Mouse (Mus musculus) liver, embryonic 14.5 days (tissue): Measurements from ENCODE around the gene Btbd9. TPM values are rescaled to one million over a fixed set of nuclear protein-coding genes. Genes with fewer than 3 reads are reported as not detected.

Source experiments
- ATAC-seq: fragments of 200-750 bp; cut with Nextera tagmentation; 2 replicates; pipeline ENCODE4 v1.8.0; 2017; ENCODE audit warnings: moderate number of reproducible peaks, mild to moderate bottlenecking, moderate library complexity; ENCODE audit not compliant: insufficient read depth
- DNase-seq, 3 experiments: peaks; one replicate each; pipeline ENCODE4 v3.0.0-alpha.2; 2012 to 2013; ENCODE audit warnings: low read depth in 3 of 3, low spot score in 3 of 3
- H3K27ac ChIP-seq: fragments of 300-500 bp; sonication (generic); 2 replicates; pipeline ENCODE4 v1.5.1; 2014; ENCODE audit warnings: moderate library complexity, mild to moderate bottlenecking, control low read depth, inconsistent platforms
- H3K27me3 ChIP-seq: fragments of 300-500 bp; sonication (generic); 2 replicates; pipeline ENCODE4 v1.6.1; 2014; ENCODE audit warnings: mild to moderate bottlenecking, low read length, moderate library complexity; ENCODE audit not compliant: control insufficient read depth, insufficient read depth
- H3K36me3 ChIP-seq: fragments of 300-500 bp; sonication (generic); replicated peaks from 2 replicates; pipeline ENCODE4 v1.6.1; 2014; ENCODE audit warnings: low read depth; ENCODE audit not compliant: control insufficient read depth, insufficient read depth
- H3K4me1 ChIP-seq, 2 experiments: fragments of 200-500 bp in 1 of 2; fragments of 300-500 bp in 1 of 2; sonication (generic) in 1 of 2; replicated peaks; 2 replicates each; pipeline ENCODE4 v1.6.1; 2012 to 2014; ENCODE audit warnings: antibody characterized with exemption in 1 of 2, inconsistent platforms in 1 of 2, low read length in 1 of 2; ENCODE audit not compliant: control insufficient read depth in 2 of 2, insufficient read depth in 2 of 2
- H3K4me2 ChIP-seq: fragments of 300-500 bp; sonication (generic); 2 replicates; pipeline ENCODE4 v1.6.1; 2014; ENCODE audit warnings: low read depth, mild to moderate bottlenecking, control low read depth, moderate library complexity
- H3K4me3 ChIP-seq, 2 experiments: fragments of 200-500 bp in 1 of 2; fragments of 300-500 bp in 1 of 2; sonication (generic) in 1 of 2; 2 replicates each; pipeline ENCODE4 v1.5.1; 2012 to 2014; ENCODE audit warnings: low read depth in 2 of 2, low read length in 2 of 2, mild to moderate bottlenecking in 2 of 2, control low read depth in 1 of 2, inconsistent platforms in 1 of 2, moderate library complexity in 1 of 2; ENCODE audit not compliant: insufficient read depth in 1 of 2
- H3K9ac ChIP-seq: fragments of 300-500 bp; sonication (generic); replicated peaks from 2 replicates; pipeline ENCODE4 v1.6.1; 2014; ENCODE audit warnings: mild to moderate bottlenecking, control low read depth, moderate library complexity
- H3K9me3 ChIP-seq: fragments of 300-500 bp; sonication (generic); 2 replicates; pipeline ENCODE4 v1.6.1; 2016; ENCODE audit warnings: low read length, mixed read lengths; ENCODE audit not compliant: control insufficient read depth
- CTCF ChIP-seq: IDR thresholded peaks from 2 replicates; pipeline ENCODE4 v1.5.1; 2016; ENCODE audit warnings: antibody characterized with exemption, low read depth, control low read depth
- EP300 ChIP-seq: IDR thresholded peaks from 2 replicates; pipeline ENCODE4 v1.6.1; 2016; ENCODE audit warnings: antibody characterized with exemption, low read depth
- WGBS: fragments of 180-500 bp; shearing (Covaris S2); extraction: QIAGEN DNeasy Blood & Tissue Kit; methylation state at CpG from one replicate; pipeline ENCODE4 v1.1.7; 2014; ENCODE audit not compliant: insufficient replicate concordance; 5-methylcytosine and 5-hydroxymethylcytosine counted together
- polyA plus RNA-seq, 2 experiments: library from polyadenylated mRNA; depleted of rRNA in 1 of 2; stranded (reverse) in 1 of 2; unstranded in 1 of 2; fragments of >200 nt; fragmentation: Nextera tagmentation in 1 of 2; extraction: Ambion mirVana in 1 of 2; gene quantifications; 2 replicates each; pipeline versions ENCODE4 v1.2.1 to v1.2.3; 2012 to 2014

The Btbd9 gene
- polyA plus RNA-seq, 2 experiments: 2.7 to 9.6 TPM

DNA sequence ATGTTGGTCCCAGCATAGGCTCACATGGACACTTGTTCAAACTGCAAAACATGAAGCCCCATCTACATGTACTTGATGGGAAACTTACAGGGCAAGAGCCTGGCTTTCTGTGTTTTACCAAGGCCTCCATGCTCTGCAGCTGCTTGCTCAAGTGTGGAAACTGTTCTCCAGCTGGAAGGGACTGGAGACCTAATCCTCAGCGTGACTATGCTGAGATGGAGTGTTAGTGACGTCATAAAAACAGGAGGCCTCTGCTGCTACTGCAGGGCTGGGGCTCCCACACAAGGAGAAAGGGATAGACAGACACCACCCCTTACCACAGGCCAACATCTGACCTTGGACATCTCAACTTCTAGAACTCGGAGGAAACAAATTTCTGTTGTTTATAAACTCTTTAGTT lies 5.3 kb downstream of the Btbd9 start:
- H3K27ac ChIP-seq: no peak overlapping the region
- TF ChIP-seq CTCF: no peak
- no peak overlapping the region for H3K4me2 ChIP-seq
- no peaks in the 10 kb centered on the region for H3K36me3 ChIP-seq
- peaks cover 4 to 24% of the 10 kb centered on the region in 2 experiments; a peak in 3 of 4 replicates for H3K4me1 ChIP-seq
- 48% methylated on average over 3 of the region's 3 CpGs for WGBS
- no peak for DNase-seq
- no peak for ATAC-seq
- no peaks in the 10 kb centered on the region for H3K9me3 ChIP-seq
- no peaks in the 10 kb centered on the region for H3K27me3 ChIP-seq
- H3K9ac ChIP-seq: no peak overlapping the region
- H3K4me3 ChIP-seq: no peak overlapping the region

DNA sequence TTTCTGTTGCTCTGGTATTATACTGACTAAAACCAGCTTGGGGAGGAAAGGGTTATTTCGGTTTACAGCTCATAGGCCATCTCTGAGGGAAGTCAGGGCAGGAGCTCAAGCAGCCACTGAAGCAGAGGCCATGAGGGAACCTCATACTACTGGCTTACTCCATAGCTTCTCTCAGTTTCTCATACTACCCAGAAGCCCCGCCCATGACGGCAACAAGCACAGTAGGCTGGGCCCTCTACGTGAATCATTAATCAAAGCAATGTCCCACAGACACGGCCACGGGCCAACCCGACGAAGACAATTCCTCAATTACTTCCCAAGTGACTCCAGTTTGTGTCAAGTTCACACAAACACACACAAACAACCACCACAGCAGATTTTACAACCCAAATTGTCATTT lies 6.1 kb downstream of the Btbd9 start:
- H3K4me2 ChIP-seq: no peak overlapping the region
- peaks cover 4 to 23% of the 10 kb centered on the region in 2 experiments; a peak in 3 of 4 replicates for H3K4me1 ChIP-seq
- H3K27ac ChIP-seq: no peak overlapping the region
- DNase-seq (no peak), ATAC-seq (no peak)
- no peaks in the 10 kb centered on the region for H3K27me3 ChIP-seq
- H3K9me3 ChIP-seq: no peaks in the 10 kb centered on the region
- H3K36me3 ChIP-seq: no peaks in the 10 kb centered on the region
- no peak overlapping the region for H3K4me3 ChIP-seq
- no peak for TF ChIP-seq CTCF
- no peak for TF ChIP-seq EP300
- no peak overlapping the region for H3K9ac ChIP-seq
- WGBS: 31% methylated on average over 8 of the region's 8 CpGs

DNA sequence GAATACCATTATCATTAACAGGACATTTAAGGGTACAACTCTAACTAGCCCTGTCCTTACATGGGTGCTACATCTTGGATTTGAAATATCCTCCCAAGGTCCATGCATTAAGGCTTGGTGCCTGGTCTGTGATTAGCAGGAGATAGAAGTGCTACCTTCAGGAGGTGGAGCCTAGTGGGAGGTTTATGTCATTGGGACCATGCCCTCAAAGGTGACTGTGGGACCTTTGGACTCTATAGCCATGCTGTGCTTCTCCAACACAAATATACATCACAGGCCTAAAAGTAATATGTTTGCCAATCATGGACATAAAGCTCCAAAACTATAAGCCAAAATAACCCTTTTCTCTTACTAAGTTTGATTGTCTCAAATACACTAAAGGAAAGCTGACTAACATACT lies 7.8 kb downstream of the Btbd9 start:
- TF ChIP-seq EP300 (no peak), CTCF (no peak)
- no peak for ATAC-seq
- no peak overlapping the region for H3K4me3 ChIP-seq
- no peak overlapping the region for H3K27ac ChIP-seq
- H3K27me3 ChIP-seq: no peaks in the 10 kb centered on the region
- H3K4me2 ChIP-seq: no peak overlapping the region
- H3K4me1 ChIP-seq: peaks cover 4 to 12% of the 10 kb centered on the region in 2 experiments; a peak in 3 of 4 replicates
- no peak for DNase-seq
- no peak overlapping the region for H3K9ac ChIP-seq
- no peaks in the 10 kb centered on the region for H3K9me3 ChIP-seq
- no peaks in the 10 kb centered on the region for H3K36me3 ChIP-seq

DNA sequence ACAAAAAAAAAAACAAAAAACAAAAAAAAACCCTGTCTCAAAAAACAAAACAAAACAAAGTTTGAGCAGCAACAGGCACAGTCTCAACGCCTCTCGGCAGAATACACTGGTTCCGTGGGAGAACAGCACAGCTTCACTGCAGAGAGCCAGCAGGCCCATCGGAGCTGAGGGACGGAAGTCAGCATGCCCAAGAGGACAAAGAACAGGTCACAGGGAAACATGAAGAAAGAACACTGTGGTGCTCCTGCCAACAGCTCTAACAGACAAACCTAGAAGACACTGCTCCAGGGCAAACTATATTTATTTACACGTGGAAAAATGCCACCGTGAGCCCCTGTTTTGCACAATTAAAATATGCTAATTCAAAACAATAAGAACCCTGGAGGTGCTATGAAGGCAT lies 11.3 kb downstream of the Btbd9 start:
- WGBS: 75% methylated on average over 7 of the region's 7 CpGs
- Histone ChIP-seq H3K4me3 (no peak overlapping the region), H3K27ac (no peak overlapping the region), H3K9ac (no peak overlapping the region), H3K4me2 (no peak overlapping the region), H3K4me1 (peaks cover 4% of the 10 kb centered on the region in 2 experiments; a peak in 3 of 4 replicates), H3K27me3 (no peaks in the 10 kb centered on the region), H3K9me3 (no peaks in the 10 kb centered on the region), H3K36me3 (no peaks in the 10 kb centered on the region)
- TF ChIP-seq CTCF (no peak), EP300 (no peak)
- ATAC-seq: no peak
- DNase-seq: no peak

DNA sequence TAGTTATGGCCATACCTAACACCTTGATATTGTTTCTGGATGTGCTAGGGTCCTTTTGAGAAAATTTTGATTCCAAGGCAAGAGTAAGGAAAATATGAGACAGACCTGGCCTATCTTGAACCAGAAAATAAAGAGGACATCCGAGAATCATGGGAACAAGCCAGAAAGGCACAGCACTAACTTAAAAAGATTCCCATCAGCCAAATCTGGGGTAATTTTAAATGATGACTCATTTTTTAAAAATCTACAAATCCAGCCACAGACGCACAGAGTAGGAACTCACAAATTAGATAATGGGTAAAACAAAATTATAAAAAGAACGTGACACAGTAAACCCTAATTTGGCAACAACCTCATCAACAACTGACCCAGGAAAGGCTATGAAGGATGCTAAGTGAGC lies 11.9 kb downstream of the Btbd9 start:
- Histone ChIP-seq H3K36me3 (no peaks in the 10 kb centered on the region), H3K9me3 (no peaks in the 10 kb centered on the region), H3K4me3 (no peak overlapping the region), H3K27ac (no peak overlapping the region), H3K4me1 (peaks cover 2 to 3% of the 10 kb centered on the region in 2 experiments; a peak in 3 of 4 replicates), H3K4me2 (no peak overlapping the region), H3K9ac (no peak overlapping the region), H3K27me3 (no peaks in the 10 kb centered on the region)
- WGBS: 58% methylated on average over 3 of the region's 3 CpGs
- DNase-seq: no peak
- no peak for ATAC-seq
- no peak for TF ChIP-seq CTCF
- TF ChIP-seq EP300: no peak
